Mouse (Mus musculus): ENCODE results near the gene Med10. TPM values are rescaled to one million over a fixed set of nuclear protein-coding genes. Genes with fewer than 3 reads are reported as not detected.

Gene Med10
- total RNA-seq (2018; cell fraction: chromatin; rRNA removed): 10 to 100 TPM; 17.5 to 50.3 (median 33.4) TPM
- 10 to 100 TPM; 49.5 to 91.4 (median 68.5) TPM for total RNA-seq (2018; cell fraction: cytosol; rRNA removed)
- 10 to 100 TPM; 23.4 to 70.5 (median 42.7) TPM for total RNA-seq (2018; cell fraction: nucleus; rRNA removed)
- polyA plus RNA-seq (2018): 49.1 to 58.0 TPM (median 55.1 TPM) in 3 replicates

- 83% methylated on average over 5 of the region's 5 CpGs for whole genome bisulfite sequencing (ENCODE audit: missing documents)
- H3K27ac ChIP-seq: no peak within 1 kb of the TSS
- no peaks in the 10 kb centered on the region for H3K36me3 ChIP-seq (ENCODE audit: inconsistent target)
- H3K79me2 ChIP-seq (ENCODE audit: inconsistent target): no peaks in the 10 kb centered on the region
- no peak within 1 kb of the TSS for H3K4me3 ChIP-seq (ENCODE audit: inconsistent target)
These were observed at the start of gene Med10 for GRCm38 (mm10) chr13:69802095-69802494. Med10 (plus strand) TSS chr13:69802395.

- H3K79me2 ChIP-seq (ENCODE audit: inconsistent target): no peaks in the 10 kb centered on the region
- no peak overlapping the region for H3K4me3 ChIP-seq (ENCODE audit: inconsistent target)
- no peak overlapping the region for H3K27ac ChIP-seq
- WGBS (ENCODE audit: missing documents): 87% methylated on average over 2 of the region's 2 CpGs
- H3K36me3 ChIP-seq (ENCODE audit: inconsistent target): no peaks in the 10 kb centered on the region
These were observed 49.3 kb upstream of the Med10 start for GRCm38 (mm10) chr13:69752875-69753274.

DNA sequence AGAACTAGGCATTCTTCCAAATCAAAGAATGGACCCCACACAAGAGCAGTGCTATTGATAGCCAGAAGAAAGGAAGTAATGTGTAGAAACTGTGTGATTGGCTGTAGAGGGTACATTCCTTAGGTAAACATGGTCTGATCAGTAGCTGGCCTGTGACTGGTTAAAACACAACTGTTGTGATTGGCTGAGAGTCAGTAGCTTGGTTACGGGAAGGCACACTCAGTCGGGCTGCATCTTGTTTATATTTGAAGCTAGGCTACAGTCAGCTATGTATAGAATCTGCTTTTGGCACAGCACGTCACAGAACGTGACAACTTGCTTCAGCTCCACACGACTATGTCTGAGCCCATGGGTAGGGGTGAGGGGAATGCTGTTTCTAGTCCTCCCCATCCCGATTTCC lies 43.2 kb upstream of the Med10 start:
- Histone ChIP-seq H3K79me2 (ENCODE audit: inconsistent target) (no peaks in the 10 kb centered on the region), H3K27ac (no peak overlapping the region), H3K36me3 (ENCODE audit: inconsistent target) (no peaks in the 10 kb centered on the region), H3K4me3 (ENCODE audit: inconsistent target) (no peak overlapping the region)
- 77% methylated on average over 6 of the region's 6 CpGs for whole genome bisulfite sequencing (ENCODE audit: missing documents)

- Histone ChIP-seq H3K36me3 (ENCODE audit: inconsistent target) (no peaks in the 10 kb centered on the region), H3K4me3 (ENCODE audit: inconsistent target) (no peak overlapping the region), H3K79me2 (ENCODE audit: inconsistent target) (no peaks in the 10 kb centered on the region), H3K27ac (no peak overlapping the region)
- 86% methylated on average over 10 of the region's 10 CpGs for WGBS (ENCODE audit: missing documents)
These were observed 40.8 kb upstream of the Med10 start for GRCm38 (mm10) chr13:69761393-69761792.

GRCm38 (mm10) chr13:69764646-69765045 lies 37.5 kb upstream of the Med10 start:
- H3K27ac ChIP-seq: no peak overlapping the region
- H3K4me3 ChIP-seq (ENCODE audit: inconsistent target): no peak overlapping the region
- WGBS (ENCODE audit: missing documents): 94% methylated on average over 9 of the region's 9 CpGs
- no peaks in the 10 kb centered on the region for H3K79me2 ChIP-seq (ENCODE audit: inconsistent target)
- H3K36me3 ChIP-seq (ENCODE audit: inconsistent target): no peaks in the 10 kb centered on the region

- WGBS (ENCODE audit: missing documents): 87% methylated on average over 10 of the region's 10 CpGs
- H3K36me3 ChIP-seq (ENCODE audit: inconsistent target): no peaks in the 10 kb centered on the region
- no peaks in the 10 kb centered on the region for H3K79me2 ChIP-seq (ENCODE audit: inconsistent target)
- H3K4me3 ChIP-seq (ENCODE audit: inconsistent target): no peak overlapping the region
- no peak overlapping the region for H3K27ac ChIP-seq
These were observed 34.0 kb upstream of the Med10 start for GRCm38 (mm10) chr13:69768152-69768551.

- WGBS (ENCODE audit: missing documents): 68% methylated on average over 12 of the region's 12 CpGs
- Histone ChIP-seq H3K27ac (no peak overlapping the region), H3K79me2 (ENCODE audit: inconsistent target) (no peaks in the 10 kb centered on the region), H3K36me3 (ENCODE audit: inconsistent target) (no peaks in the 10 kb centered on the region), H3K4me3 (ENCODE audit: inconsistent target) (no peak overlapping the region)
These were observed 31.4 kb upstream of the Med10 start for GRCm38 (mm10) chr13:69770538-69771456.

- no peaks in the 10 kb centered on the region for H3K79me2 ChIP-seq (ENCODE audit: inconsistent target)
- no peak overlapping the region for H3K27ac ChIP-seq
- WGBS (ENCODE audit: missing documents): 86% methylated on average over 4 of the region's 4 CpGs
- H3K4me3 ChIP-seq (ENCODE audit: inconsistent target): no peak overlapping the region
- no peaks in the 10 kb centered on the region for H3K36me3 ChIP-seq (ENCODE audit: inconsistent target)
These were observed 29.8 kb upstream of the Med10 start for GRCm38 (mm10) chr13:69772358-69772757.

DNA sequence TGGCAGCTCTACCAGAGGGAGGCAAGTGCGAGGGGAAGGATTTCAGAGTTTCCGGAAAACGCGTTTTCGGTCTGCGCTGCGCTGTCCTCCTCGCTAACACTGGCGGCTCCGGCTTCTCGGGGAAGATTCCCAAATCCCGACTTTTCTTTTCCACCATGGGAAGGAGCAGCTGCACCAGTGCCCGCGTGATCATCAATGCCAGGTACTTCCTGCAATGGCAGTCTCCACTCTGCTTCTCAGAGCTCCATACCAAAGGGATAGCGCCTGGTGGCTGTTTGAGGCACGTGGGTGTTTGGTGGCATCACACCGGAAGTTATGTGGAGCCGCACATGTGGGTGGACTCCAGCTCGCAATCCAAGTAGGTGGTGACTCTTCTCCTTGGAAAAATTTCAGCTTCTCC lies 24.0 kb upstream of the Med10 start:
- H3K27ac ChIP-seq: no peak overlapping the region
- WGBS (ENCODE audit: missing documents): 89% methylated on average over 19 of the region's 19 CpGs
- H3K4me3 ChIP-seq (ENCODE audit: inconsistent target): no peak overlapping the region

DNA sequence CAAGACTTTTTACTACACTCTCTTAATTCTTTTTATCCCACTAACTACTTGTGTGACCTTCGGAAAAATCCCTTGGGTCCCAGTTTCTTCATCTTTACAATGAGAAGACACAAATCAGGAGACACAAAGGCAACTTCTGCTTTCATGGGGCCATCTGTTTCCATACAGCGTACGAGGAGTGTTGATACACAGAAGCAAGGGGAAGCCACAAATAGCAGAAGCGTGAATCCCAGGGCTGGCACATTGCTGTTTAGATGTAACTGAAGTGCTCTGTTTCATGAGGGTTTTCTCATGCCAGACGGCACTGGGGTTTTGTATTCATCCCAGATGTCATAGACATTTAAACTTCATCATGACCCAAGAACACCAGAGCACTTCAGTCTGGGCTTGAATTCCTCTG lies 13.5 kb upstream of the Med10 start:
- no peak overlapping the region for H3K4me3 ChIP-seq (ENCODE audit: inconsistent target)
- WGBS (ENCODE audit: missing documents): 18% methylated on average over 5 of the region's 5 CpGs
- H3K27ac ChIP-seq: no peak overlapping the region
- no peaks in the 10 kb centered on the region for H3K36me3 ChIP-seq (ENCODE audit: inconsistent target)
- H3K79me2 ChIP-seq (ENCODE audit: inconsistent target): no peaks in the 10 kb centered on the region

More for the DNA sequence above, 24.0 kb upstream of the Med10 start:
- no peaks in the 10 kb centered on the region for H3K36me3 ChIP-seq (ENCODE audit: inconsistent target)
- H3K79me2 ChIP-seq (ENCODE audit: inconsistent target): no peaks in the 10 kb centered on the region

DNA sequence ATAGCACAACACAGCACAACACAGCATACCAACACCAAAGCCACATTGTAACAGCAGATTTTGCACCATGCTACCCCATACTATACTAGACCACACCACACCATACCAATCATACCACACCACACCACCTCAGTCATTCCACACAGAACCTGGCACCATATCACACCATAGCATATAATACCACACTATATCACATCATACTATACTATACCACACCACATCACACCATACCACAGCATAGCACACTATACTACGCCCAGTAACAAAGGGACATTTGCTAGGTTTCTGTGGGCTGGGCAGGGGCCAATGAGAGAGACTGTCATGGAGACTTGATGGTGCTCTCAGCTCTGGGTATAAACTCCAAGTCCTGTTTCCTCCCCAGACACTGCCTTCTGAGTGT lies 10.4 kb upstream of the Med10 start:
- 93% methylated on average over 1 of the region's 1 CpGs for WGBS (ENCODE audit: missing documents)
- H3K27ac ChIP-seq: no peak overlapping the region
- H3K4me3 ChIP-seq (ENCODE audit: inconsistent target): no peak overlapping the region
- H3K79me2 ChIP-seq (ENCODE audit: inconsistent target): no peaks in the 10 kb centered on the region
- H3K36me3 ChIP-seq (ENCODE audit: inconsistent target): no peaks in the 10 kb centered on the region

DNA sequence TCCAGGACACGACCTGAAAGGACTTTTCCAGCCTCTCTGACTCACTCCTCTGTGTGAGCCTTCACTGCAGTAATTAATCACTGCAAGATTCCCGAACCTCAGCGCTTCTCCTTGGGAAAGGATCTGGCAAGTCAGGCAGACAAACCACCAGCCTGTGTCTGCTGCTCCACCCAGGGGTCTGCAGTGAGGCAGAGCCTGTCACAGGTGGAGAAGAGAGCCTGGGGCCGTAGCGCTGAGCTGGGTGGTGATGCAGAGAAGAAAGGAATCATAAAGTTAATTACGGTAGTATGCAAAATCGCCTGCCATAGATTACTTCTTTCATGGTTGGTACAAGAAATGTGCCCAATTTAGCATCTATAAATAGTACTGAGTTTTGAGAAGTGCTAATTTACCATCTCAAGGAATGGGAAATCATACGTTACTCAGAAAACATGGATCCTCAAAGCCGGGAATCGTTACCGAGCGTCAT lies 9.6 kb upstream of the Med10 start:
- WGBS (ENCODE audit: missing documents): 71% methylated on average over 12 of the region's 12 CpGs
- H3K27ac ChIP-seq: no peak overlapping the region
- H3K4me3 ChIP-seq (ENCODE audit: inconsistent target): no peak overlapping the region
- H3K36me3 ChIP-seq (ENCODE audit: inconsistent target): no peaks in the 10 kb centered on the region
- H3K79me2 ChIP-seq (ENCODE audit: inconsistent target): no peaks in the 10 kb centered on the region

DNA sequence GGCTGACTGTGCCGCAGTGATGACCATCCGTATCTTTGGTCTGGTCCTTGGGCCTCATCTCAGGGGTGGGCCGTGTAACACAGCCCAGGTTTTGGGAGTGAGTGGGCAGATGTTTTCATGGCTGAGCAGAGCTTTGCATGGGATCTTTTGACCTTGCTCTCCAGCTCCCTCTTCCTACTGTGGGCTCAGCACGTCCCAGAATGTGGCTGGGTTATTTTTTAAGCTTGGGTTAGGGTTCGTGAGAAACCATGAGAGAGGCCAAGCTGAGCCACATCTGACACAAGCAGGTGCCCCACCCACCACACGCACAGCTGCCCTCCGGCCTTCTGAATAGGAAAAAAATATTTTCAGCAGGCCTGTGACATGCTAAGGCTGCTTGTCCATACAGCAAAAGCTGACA lies 7.4 kb upstream of the Med10 start:
- 78% methylated on average over 7 of the region's 7 CpGs for WGBS (ENCODE audit: missing documents)
- Histone ChIP-seq H3K27ac (no peak overlapping the region), H3K4me3 (ENCODE audit: inconsistent target) (no peak overlapping the region), H3K79me2 (ENCODE audit: inconsistent target) (no peaks in the 10 kb centered on the region), H3K36me3 (ENCODE audit: inconsistent target) (no peaks in the 10 kb centered on the region)

GRCm38 (mm10) chr13:69809681-69810611 lies 7.8 kb downstream of the Med10 start:
- WGBS (ENCODE audit: missing documents): 2% methylated on average over 53 of the region's 55 CpGs

More at GRCm38 (mm10) chr13:69809681-69810611, 7.8 kb downstream of the Med10 start:
- peak overlapping the region; percentile 28; the same call in 1 of the 2 replicates for H3K27ac ChIP-seq
- peaks cover 21% of the 10 kb centered on the region for H3K36me3 ChIP-seq (ENCODE audit: inconsistent target)
- H3K4me3 ChIP-seq (ENCODE audit: inconsistent target): peak overlapping the region; percentile 95
- peaks cover 21% of the 10 kb centered on the region for H3K79me2 ChIP-seq (ENCODE audit: inconsistent target)

All from macrophage (primary cell).